1 mouse cellular context compared by ENCODE assay signal in genomic region chr6:65138243-65138642, GRCm38 (mm10).
TF ChIP-seq lines count a peak whose summit lies in the region.

No protein-coding gene starts in this region.

TF ChIP-seq in CH12.LX, 34 proteins besides CTCF, POLR2A, EP300 and RAD21 (continued from another document):
- TF ChIP-seq USF2 (conservative IDR thresholded peaks at IDR 0.05; ENCODE audit: low read depth, low read length) (no peak), JUN (IDR thresholded peaks at IDR 0.05; ENCODE audit: insufficient read depth, low read depth, low read length) (no peak), ZMIZ1 (IDR thresholded peaks at IDR 0.05; ENCODE audit: low read depth, low read length) (no peak), JUND (conservative IDR thresholded peaks at IDR 0.05; ENCODE audit: low read depth, low read length) (no peak), SMC3 (IDR thresholded peaks at IDR 0.05; ENCODE audit: low read depth, low read length) (no peak)
